Mouse (Mus musculus) C2C12 (cell line): ENCODE results near the gene 9530068E07Rik. TPM values are rescaled to one million over a fixed set of nuclear protein-coding genes. Genes with fewer than 3 reads are reported as not detected.
A peak's percentile ranks its signal among the peaks of the same experiment; 100 is the strongest.

Experiments
- H3K27me3 ChIP-seq: one replicate; pipeline ENCODE4 v1.6.1; 2011; ENCODE audit not compliant: control insufficient read depth, insufficient read depth, insufficient read length
- H3K36me3 ChIP-seq: one replicate; pipeline ENCODE4 v1.6.1; 2011; ENCODE audit not compliant: control insufficient read depth, insufficient read depth
- H3K4me3 ChIP-seq: one replicate; pipeline ENCODE4 v1.5.1; 2011; ENCODE audit warnings: mild to moderate bottlenecking, control low read depth; ENCODE audit not compliant: poor library complexity, insufficient read depth, severe bottlenecking
- H3K79me2 ChIP-seq: one replicate; pipeline ENCODE4 v1.6.1; 2011; ENCODE audit not compliant: control insufficient read depth, insufficient read depth
- H3K79me3 ChIP-seq: one replicate; pipeline ENCODE4 v1.6.1; 2011; ENCODE audit warnings: low read depth, control low read depth
- H3ac ChIP-seq: one replicate; pipeline ENCODE3; 2011; ENCODE audit warnings: low read depth; ENCODE audit not compliant: control insufficient read depth, insufficient read length
- CEBPB ChIP-seq: IDR thresholded peaks from one replicate; pipeline ENCODE4 v1.6.1; 2011; ENCODE audit warnings: low read depth, mild to moderate bottlenecking, control low read depth, moderate library complexity
- CTCF ChIP-seq: IDR thresholded peaks from one replicate; pipeline ENCODE4 v1.5.1; 2011; ENCODE audit not compliant: control insufficient read depth, insufficient read depth, insufficient read length
- FOSL1 ChIP-seq: IDR thresholded peaks from one replicate; pipeline ENCODE4 v1.8.0; 2011; ENCODE audit warnings: mild to moderate bottlenecking, low read length; ENCODE audit not compliant: poor library complexity, insufficient read depth, severe bottlenecking
- MAX ChIP-seq: IDR thresholded peaks from one replicate; pipeline ENCODE4 v1.6.1; 2011; ENCODE audit warnings: mild to moderate bottlenecking, control low read depth
- MYOD1 ChIP-seq: IDR thresholded peaks from one replicate; pipeline ENCODE4 v1.6.1; 2011; ENCODE audit warnings: low read depth; ENCODE audit not compliant: control insufficient read depth, insufficient read length
- MYOG ChIP-seq: IDR thresholded peaks from one replicate; pipeline ENCODE4 v1.6.1; 2011; ENCODE audit not compliant: control insufficient read depth, insufficient read length; ENCODE audit errors: extremely low read depth
- USF1 ChIP-seq: IDR thresholded peaks from one replicate; pipeline ENCODE4 v1.6.1; 2011; ENCODE audit warnings: low read depth, mild to moderate bottlenecking, control low read depth, moderate library complexity
- polyA plus RNA-seq: library from polyadenylated mRNA; unstranded; fragments of >200 nt; fragmentation: generic; extraction: Trizol; gene quantifications from one replicate; pipeline ENCODE4 v1.2.1, GENCODE M21; 2012; ENCODE audit warnings: missing spikeins

9530068E07Rik gene
- polyA plus RNA-seq, 1 experiment: 111 TPM

DNA sequence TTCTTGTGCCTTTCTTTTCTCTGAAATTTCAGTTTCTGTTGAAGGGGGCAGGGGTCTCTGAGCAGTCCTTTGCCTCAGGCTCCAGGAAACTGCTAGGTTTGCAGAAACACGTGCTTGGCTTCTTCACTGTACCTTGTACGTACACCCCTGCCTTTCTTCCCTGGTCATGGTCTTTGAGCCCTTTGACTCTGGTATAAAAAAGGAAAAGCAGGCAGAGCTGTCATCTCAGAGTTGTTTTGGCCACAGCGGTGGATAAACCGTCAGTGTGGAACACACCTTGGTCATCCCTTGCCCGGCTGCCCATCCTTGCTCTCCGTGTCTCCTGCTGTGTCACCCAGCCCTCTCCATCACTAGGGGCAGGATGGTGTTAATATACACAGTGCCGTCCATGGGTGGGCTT, 23.6 kb downstream of the 9530068E07Rik start:
- H3K79me2 ChIP-seq: no peaks in the 10 kb centered on the region
- no peak overlapping the region for H3K4me3 ChIP-seq
- no peaks in the 10 kb centered on the region for H3K79me3 ChIP-seq
- peaks cover 7% of the 10 kb centered on the region for H3K27me3 ChIP-seq
- no peaks in the 10 kb centered on the region for H3K36me3 ChIP-seq
- TF ChIP-seq FOSL1: no peak
- TF ChIP-seq CEBPB: no peak
- TF ChIP-seq USF1: no peak
- no peak overlapping the region for H3ac ChIP-seq

DNA sequence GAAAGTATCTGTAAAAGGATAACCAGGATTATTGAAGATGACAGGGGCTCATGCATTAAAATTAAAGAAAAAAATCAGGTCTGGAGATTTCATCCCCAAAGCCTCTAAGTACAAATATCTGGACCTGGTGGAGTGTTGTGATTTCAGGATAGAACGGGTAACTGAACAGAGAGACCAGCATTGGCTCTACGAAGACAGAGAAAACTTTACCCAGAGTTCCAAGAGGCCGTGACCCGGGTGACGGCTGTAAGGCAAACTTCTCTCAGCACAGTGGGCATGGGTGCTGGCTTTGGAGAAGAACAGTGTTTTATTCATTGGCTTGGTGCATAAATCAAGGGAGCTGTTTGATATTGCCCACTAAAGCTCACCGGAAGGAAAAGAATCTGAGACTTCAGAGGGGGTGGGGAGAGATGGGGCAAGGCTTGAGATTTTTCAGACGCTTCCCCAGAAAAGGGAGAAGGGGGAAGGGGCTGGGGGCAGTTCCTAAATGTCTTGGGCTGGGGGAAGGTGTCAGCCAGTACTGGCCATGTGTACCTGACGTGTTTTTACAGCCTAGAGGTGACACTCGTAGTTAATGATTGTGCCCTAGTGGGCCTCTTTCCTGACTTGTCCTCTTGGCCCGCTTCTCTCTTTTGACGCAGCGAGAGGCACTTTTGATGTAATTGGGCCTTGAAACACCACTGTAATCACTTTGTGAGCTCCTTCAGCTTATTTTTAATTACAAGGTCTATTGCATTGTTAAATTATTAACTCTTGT, 24.2 kb downstream of the 9530068E07Rik start:
- Histone ChIP-seq H3K27me3 (peaks cover 7% of the 10 kb centered on the region), H3K79me2 (no peaks in the 10 kb centered on the region), H3ac (no peak overlapping the region), H3K79me3 (no peaks in the 10 kb centered on the region), H3K4me3 (no peak overlapping the region), H3K36me3 (no peaks in the 10 kb centered on the region)
- TF ChIP-seq FOSL1: no peak
- TF ChIP-seq MYOD1: no peak
- no peak for TF ChIP-seq MAX
- TF ChIP-seq CEBPB: no peak
- TF ChIP-seq MYOG: no peak
- no peak for TF ChIP-seq USF1
- no peak for TF ChIP-seq CTCF

DNA sequence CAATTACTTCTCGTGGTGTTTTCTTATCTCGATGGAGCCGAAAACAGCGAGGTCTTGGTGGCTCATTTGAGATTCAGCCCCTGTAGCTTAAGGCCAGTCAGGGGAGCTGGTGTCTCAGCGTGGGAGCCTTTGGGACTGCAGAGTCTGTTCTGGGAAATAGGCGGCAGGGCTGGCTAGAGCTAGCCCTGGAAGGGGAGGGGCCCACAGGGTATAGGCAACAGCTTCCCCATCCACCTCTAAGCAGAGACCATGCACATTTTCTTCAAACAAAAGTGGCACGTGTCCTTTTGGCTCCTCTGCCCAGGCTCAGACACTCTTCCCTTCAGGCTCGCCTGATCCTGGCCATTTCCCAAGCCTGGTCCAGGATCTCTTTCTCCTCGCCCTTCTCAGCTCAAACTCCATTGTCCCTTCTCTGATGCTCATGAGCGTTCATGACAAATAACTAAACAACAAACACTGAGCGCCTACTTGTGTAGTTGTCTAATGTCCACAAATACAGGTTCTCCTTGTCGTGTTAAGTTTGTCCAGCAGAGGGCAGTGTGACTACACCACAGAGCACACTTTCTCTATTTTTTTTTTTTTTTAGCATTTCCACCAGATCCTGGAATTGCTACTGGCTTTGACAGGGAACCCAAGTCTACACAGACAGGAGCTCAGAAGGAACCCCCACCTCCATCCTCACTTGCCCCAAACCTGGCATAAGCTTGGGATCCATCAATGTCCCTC, 25.0 kb downstream of the 9530068E07Rik start:
- no peaks in the 10 kb centered on the region for H3K79me3 ChIP-seq
- no peak overlapping the region for H3K4me3 ChIP-seq
- H3ac ChIP-seq: no peak overlapping the region
- no peaks in the 10 kb centered on the region for H3K79me2 ChIP-seq
- TF ChIP-seq CTCF (peak; percentile 4), MYOG (no peak)
- H3K27me3 ChIP-seq: peaks cover 7% of the 10 kb centered on the region
- no peaks in the 10 kb centered on the region for H3K36me3 ChIP-seq

GRCm38 (mm10) chr11:52429440-52429839, 33.2 kb downstream of the 9530068E07Rik start:
- no peak overlapping the region for H3ac ChIP-seq

DNA sequence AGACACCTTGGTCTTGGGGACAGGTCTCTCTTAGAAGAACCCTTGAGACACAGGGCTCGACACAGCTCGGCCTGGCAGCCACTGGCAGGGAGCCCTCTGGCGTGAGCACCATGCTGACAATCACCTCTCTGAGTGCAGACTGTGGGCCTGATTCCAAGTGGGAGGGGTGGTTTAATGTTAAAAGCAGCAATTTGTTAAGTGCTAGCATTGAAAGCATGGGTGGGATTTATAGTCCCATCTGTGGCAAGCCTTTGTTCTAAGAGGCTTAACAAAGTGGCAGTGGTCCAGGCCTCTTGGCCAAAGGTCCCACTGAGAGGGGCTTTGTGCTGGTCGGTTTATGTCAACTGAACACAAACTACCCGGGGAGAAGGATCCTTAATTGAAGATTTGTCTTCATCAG, 35.4 kb downstream of the 9530068E07Rik start:
- Histone ChIP-seq H3K79me3 (no peaks in the 10 kb centered on the region), H3K79me2 (no peaks in the 10 kb centered on the region), H3K27me3 (no peaks in the 10 kb centered on the region), H3K4me3 (no peak overlapping the region), H3ac (no peak overlapping the region), H3K36me3 (no peaks in the 10 kb centered on the region)
- no peak for TF ChIP-seq USF1
- no peak for TF ChIP-seq CEBPB
- no peak for TF ChIP-seq MYOG
- no peak for TF ChIP-seq MAX

More at GRCm38 (mm10) chr11:52429440-52429839, 33.2 kb downstream of the 9530068E07Rik start:
- TF ChIP-seq CTCF: no peak
- TF ChIP-seq MAX: no peak
- TF ChIP-seq CEBPB: no peak
- TF ChIP-seq MYOG: no peak
- TF ChIP-seq FOSL1: no peak
- H3K36me3 ChIP-seq: no peaks in the 10 kb centered on the region
- H3K79me2 ChIP-seq: no peaks in the 10 kb centered on the region
- no peak overlapping the region for H3K4me3 ChIP-seq
- H3K27me3 ChIP-seq: no peaks in the 10 kb centered on the region
- no peaks in the 10 kb centered on the region for H3K79me3 ChIP-seq

DNA sequence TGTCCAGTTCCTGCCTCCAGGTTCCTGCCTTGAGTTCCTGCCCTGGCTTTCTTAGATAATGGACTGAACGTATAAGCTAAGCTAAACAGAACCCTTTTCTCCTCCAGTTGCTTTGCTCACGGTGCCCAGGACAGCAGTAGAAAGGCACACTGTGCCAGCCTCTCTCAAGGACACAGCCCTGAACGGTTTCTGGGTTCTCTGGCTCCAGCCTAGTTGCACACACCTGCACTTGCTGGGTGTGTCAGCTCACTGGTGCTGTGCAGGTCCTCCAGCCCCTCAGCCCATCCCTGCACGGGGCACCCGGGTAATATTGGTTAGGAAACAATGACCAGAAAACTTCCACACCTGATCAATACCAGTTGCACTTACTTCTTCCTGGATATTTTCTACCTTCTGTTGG, 35.9 kb downstream of the 9530068E07Rik start:
- no peaks in the 10 kb centered on the region for H3K36me3 ChIP-seq
- no peaks in the 10 kb centered on the region for H3K79me3 ChIP-seq
- H3ac ChIP-seq: no peak overlapping the region
- H3K4me3 ChIP-seq: no peak overlapping the region
- TF ChIP-seq MYOD1: no peak
- no peaks in the 10 kb centered on the region for H3K27me3 ChIP-seq
- no peaks in the 10 kb centered on the region for H3K79me2 ChIP-seq
